Mouse (Mus musculus) adipocyte (in vitro differentiated cells): Measurements from ENCODE around the gene Rbbp8nl.

Experiments used
- DNase-seq: peaks from one replicate; pipeline ENCODE4 v3.0.0-alpha.2; 2016; ENCODE audit warnings: low spot score

Rbbp8nl gene

DNA sequence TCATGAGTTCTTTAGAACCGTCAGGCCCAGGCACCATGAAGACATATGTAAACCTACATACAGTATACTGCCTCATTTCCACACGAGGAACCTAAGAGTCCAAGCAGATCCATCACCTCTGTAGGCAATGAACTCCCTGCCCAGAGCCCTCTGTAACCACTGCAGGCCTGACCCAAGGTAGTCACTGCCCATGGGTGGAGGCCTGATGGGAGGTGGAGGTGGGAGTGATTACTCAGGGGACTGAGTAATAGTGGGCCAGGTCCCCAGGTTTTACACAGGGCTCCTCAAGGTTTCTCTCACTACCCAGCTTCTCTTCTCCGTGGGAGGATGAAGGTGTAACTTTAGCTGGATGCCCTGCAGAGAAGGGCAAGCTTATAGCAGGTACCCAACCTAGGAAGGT, 60.5 kb downstream of the Rbbp8nl start:
- DNase-seq: no peak

DNA sequence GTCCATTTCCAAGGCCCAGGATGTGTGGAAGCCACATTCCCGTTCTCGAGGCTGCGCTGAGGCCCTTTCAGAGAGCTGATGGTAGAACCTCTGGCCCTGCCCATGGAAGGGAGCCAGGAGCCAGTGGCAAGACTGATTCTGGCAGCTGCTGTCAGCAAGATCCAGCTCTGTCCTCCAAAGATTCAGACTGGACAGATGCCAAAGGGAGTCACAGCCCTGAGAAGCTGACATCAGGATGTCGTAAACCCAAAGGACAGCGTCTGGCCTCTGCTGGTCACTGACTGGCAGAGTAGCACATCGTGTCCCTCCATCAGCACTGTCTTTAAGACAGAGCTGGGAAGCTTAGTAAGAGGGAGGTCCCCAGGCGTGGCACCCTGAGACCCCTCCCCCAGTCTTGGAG, 61.1 kb downstream of the Rbbp8nl start:
- peak; percentile 95 for DNase-seq

DNA sequence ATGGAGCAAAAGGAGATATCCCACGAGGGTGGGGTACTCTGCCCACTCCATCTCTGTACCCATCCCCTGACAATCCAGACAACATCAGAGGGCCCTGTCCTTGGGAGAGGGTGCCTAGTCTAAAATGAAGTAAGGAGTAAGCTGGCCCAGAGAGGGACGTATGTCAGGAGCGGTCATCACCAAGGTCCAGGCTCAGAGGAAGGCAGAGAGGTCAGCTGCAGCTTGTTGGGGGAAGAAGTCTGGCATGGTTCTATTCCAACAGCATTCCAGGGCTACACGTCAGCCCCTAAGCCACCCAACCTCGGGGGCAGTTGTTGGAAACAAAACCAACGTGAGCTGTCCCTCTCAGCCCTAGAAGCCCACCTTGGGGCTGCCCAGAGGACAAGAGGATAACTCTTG, 61.6 kb downstream of the Rbbp8nl start:
- no peak for DNase-seq
